Mouse (Mus musculus) kidney, postnatal 0 days (tissue): ENCODE measurements around the gene Ppip5k1. TPM values are rescaled to one million over a fixed set of nuclear protein-coding genes. Genes with fewer than 3 reads are reported as not detected.

Experiments
- ATAC-seq: fragments of 200-750 bp; cut with Nextera tagmentation; replicated peaks from 2 replicates; pipeline ENCODE4 v1.8.0; 2017; ENCODE audit warnings: low read depth, moderate number of reproducible peaks, moderate TSS enrichment, moderate library complexity; ENCODE audit not compliant: low FRiP score
- DNase-seq: peaks from one replicate; pipeline ENCODE4 v3.0.0-alpha.2; 2016; ENCODE audit warnings: low spot score
- H3K27ac ChIP-seq: fragments of 300-500 bp; sonication (generic); 2 replicates; pipeline ENCODE4 v1.5.1; 2014; ENCODE audit warnings: mild to moderate bottlenecking
- H3K27me3 ChIP-seq: fragments of 300-500 bp; sonication (generic); 2 replicates; pipeline ENCODE4 v1.6.1; 2014; ENCODE audit warnings: low read length, mixed read lengths; ENCODE audit not compliant: insufficient read depth
- H3K36me3 ChIP-seq: fragments of 300-500 bp; sonication (generic); 2 replicates; pipeline ENCODE4 v1.6.1; 2014; ENCODE audit warnings: low read length, mixed read lengths; ENCODE audit not compliant: insufficient read depth
- H3K4me1 ChIP-seq: fragments of 300-500 bp; sonication (generic); replicated peaks from 2 replicates; pipeline ENCODE4 v1.6.1; 2014; ENCODE audit warnings: antibody characterized with exemption, low read length, mixed read lengths; ENCODE audit not compliant: insufficient read depth
- H3K4me2 ChIP-seq: fragments of 300-500 bp; sonication (generic); 2 replicates; pipeline ENCODE4 v1.6.1; 2014; ENCODE audit warnings: mild to moderate bottlenecking, low read length, moderate library complexity, mixed read lengths
- H3K4me3 ChIP-seq: fragments of 300-500 bp; sonication (generic); replicated peaks from 2 replicates; pipeline ENCODE4 v1.5.1; 2014; ENCODE audit warnings: low read depth, low read length
- H3K9ac ChIP-seq: fragments of 300-500 bp; sonication (generic); 2 replicates; pipeline ENCODE4 v1.6.1; 2014; ENCODE audit warnings: low read depth, low read length
- H3K9me3 ChIP-seq: fragments of 300-500 bp; sonication (generic); replicated peaks from 2 replicates; pipeline ENCODE4 v1.6.1; 2016; ENCODE audit warnings: low read length, inconsistent platforms, mixed read lengths
- CTCF ChIP-seq: IDR thresholded peaks from 2 replicates; pipeline ENCODE4 v1.5.1; 2016; ENCODE audit warnings: antibody characterized with exemption, low read depth, mild to moderate bottlenecking, moderate library complexity
- WGBS: fragments of 180-500 bp; shearing (Covaris S2); extraction: QIAGEN DNeasy Blood & Tissue Kit; methylation state at CpG from one replicate; pipeline ENCODE4 v1.1.7; 2014; 5-methylcytosine and 5-hydroxymethylcytosine counted together
- polyA plus RNA-seq: library from polyadenylated mRNA; unstranded; fragments of >200 nt; fragmentation: Nextera tagmentation; extraction: Ambion mirVana; gene quantifications from 2 replicates; pipeline ENCODE4 v1.2.1, GENCODE M21; 2015

Ppip5k1 gene
- polyA plus RNA-seq, 1 experiment from 2014 or later, result 14.0 TPM

GRCm38 (mm10) chr2:121295608-121296571 lies 59.3 kb downstream of the Ppip5k1 start:
- peaks cover 5% of the 10 kb centered on the region for H3K27me3 ChIP-seq
- DNase-seq (no peak), ATAC-seq (peak; percentile 30)
- 3% methylated on average over 15 of the region's 15 CpGs for WGBS
- H3K9me3 ChIP-seq, result no peaks in the 10 kb centered on the region
- H3K9ac ChIP-seq, result 0 out of 2 replicates have a peak overlapping the region, but pooled peaks have one; percentile 31
- no peaks in the 10 kb centered on the region for H3K36me3 ChIP-seq
- H3K4me3 ChIP-seq, result peak overlapping the region; percentile 37
- no peak overlapping the region for H3K27ac ChIP-seq
- peak overlapping the region; percentile 63 for H3K4me2 ChIP-seq
- no peak for TF ChIP-seq CTCF
- H3K4me1 ChIP-seq, result peaks cover 11% of the 10 kb centered on the region

- peak overlapping the region; percentile 37 for H3K4me3 ChIP-seq
- DNase-seq (peak; percentile 78), ATAC-seq (peak; percentile 30; the same call in 1 of the 2 replicates)
- 0 out of 2 replicates have a peak overlapping the region, but pooled peaks have one; percentile 31 for H3K9ac ChIP-seq
- no peaks in the 10 kb centered on the region for H3K36me3 ChIP-seq
- no peaks in the 10 kb centered on the region for H3K9me3 ChIP-seq
- no peak for TF ChIP-seq CTCF
- peaks cover 14% of the 10 kb centered on the region for H3K4me1 ChIP-seq
- H3K4me2 ChIP-seq, result peak overlapping the region; percentile 63
- 3% methylated on average over 18 of the region's 18 CpGs for WGBS
- peaks cover 8% of the 10 kb centered on the region for H3K27me3 ChIP-seq
- peak overlapping the region; percentile 27; the same call in 1 of the 2 replicates for H3K27ac ChIP-seq
These were observed 60.2 kb downstream of the Ppip5k1 start for GRCm38 (mm10) chr2:121294753-121295607.

- Histone ChIP-seq H3K27me3 (peaks cover 12% of the 10 kb centered on the region), H3K9me3 (no peaks in the 10 kb centered on the region), H3K36me3 (no peaks in the 10 kb centered on the region), H3K9ac (no peak overlapping the region), H3K27ac (no peak overlapping the region; the same call in 1 of the 2 replicates), H3K4me3 (no peak overlapping the region), H3K4me1 (peaks cover 18% of the 10 kb centered on the region), H3K4me2 (peak overlapping the region; percentile 63)
- no peak for TF ChIP-seq CTCF
- 29% methylated on average over 4 of the region's 4 CpGs for WGBS
- ATAC-seq (no peak), DNase-seq (no peak)
These were observed 61.0 kb downstream of the Ppip5k1 start for GRCm38 (mm10) chr2:121294182-121294581.

- no peak overlapping the region for H3K4me2 ChIP-seq
- no peak overlapping the region for H3K27ac ChIP-seq
- ATAC-seq, result no peak
- H3K9me3 ChIP-seq, result no peaks in the 10 kb centered on the region
- TF ChIP-seq CTCF, result 0 out of 2 replicates have a peak, but pooled peaks have one; percentile 27
- peaks cover 12% of the 10 kb centered on the region for H3K27me3 ChIP-seq
- H3K9ac ChIP-seq, result no peak overlapping the region
- 75% methylated on average over 5 of the region's 5 CpGs for WGBS
- H3K36me3 ChIP-seq, result no peaks in the 10 kb centered on the region
- peaks cover 18% of the 10 kb centered on the region for H3K4me1 ChIP-seq
- DNase-seq, result no peak
- no peak overlapping the region for H3K4me3 ChIP-seq
These were observed 62.7 kb downstream of the Ppip5k1 start for GRCm38 (mm10) chr2:121292316-121293013.

GRCm38 (mm10) chr2:121289730-121290540 lies 65.3 kb downstream of the Ppip5k1 start:
- H3K27ac ChIP-seq, result no peak overlapping the region
- no peak overlapping the region for H3K9ac ChIP-seq
- peaks cover 17% of the 10 kb centered on the region for H3K4me1 ChIP-seq
- ATAC-seq, result peak; percentile 19; the same call in 1 of the 2 replicates
- no peak for DNase-seq
- TF ChIP-seq CTCF, result peak; percentile 41
- peaks cover 7% of the 10 kb centered on the region for H3K27me3 ChIP-seq
- no peaks in the 10 kb centered on the region for H3K36me3 ChIP-seq
- peak overlapping the region; percentile 82 for H3K4me2 ChIP-seq
- peak overlapping the region; percentile 45 for H3K4me3 ChIP-seq
- H3K9me3 ChIP-seq, result no peaks in the 10 kb centered on the region
- WGBS, result 4% methylated on average over 36 of the region's 36 CpGs
